Mouse (Mus musculus): ENCODE measurements at regions not wholly inside any gene's neighbourhood (a gene's known extent, or its start where the extent isn't known, plus 50 kb on each side); places are given as distances from the start of the nearest gene placed in this dataset.

DNA sequence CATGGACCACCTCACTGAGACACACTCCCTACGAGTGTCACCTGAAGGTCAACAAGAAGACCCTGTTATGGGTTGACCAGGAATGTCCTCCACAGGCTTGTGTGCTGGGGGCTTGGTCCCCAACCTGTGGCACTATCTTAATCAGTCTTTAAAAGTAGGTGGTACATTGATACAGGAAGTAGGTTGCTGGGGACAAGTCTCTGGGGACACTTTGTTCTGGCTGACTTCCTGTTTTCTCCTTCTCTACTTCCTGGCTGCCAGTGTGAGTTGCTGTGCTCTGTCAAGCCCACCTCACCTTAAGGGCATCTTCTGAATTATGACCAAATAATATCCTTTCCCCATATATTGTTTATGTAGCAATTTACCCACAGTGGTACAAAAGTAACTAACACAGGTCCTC is 96.1 kb downstream of the Cct6b start:
- no peak overlapping the region for H3K27ac ChIP-seq (ENCODE audit: low read depth, low read length)

DNA sequence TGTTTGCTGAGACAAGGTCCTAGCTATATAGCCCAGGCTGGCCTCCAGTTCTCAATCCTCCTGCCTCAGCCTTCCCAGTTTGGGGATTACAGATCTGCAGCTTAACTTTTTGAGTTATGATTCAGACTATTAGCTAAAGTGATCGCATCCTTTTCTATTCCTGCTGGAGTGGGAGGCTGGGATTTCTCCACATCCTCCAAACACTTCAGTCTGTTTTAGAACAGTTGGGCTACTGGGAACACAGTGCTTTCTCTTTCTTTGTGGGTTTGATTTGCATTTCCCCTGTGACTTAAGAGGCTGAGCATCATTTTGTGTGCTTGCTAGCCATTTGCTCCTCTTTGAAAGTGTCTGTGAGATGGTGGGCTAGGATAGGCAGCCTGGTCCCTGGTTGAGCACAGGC is 100.0 kb downstream of the Cct6b start:
- ATAC-seq = no peak
- no peaks in the 10 kb centered on the region for H3K9me3 ChIP-seq (ENCODE audit: control insufficient read depth, low read length)
- H3K27ac ChIP-seq (ENCODE audit: low read depth, low read length) = no peak overlapping the region
- 84% methylated on average over 1 of the region's 1 CpGs for WGBS
- no peaks in the 10 kb centered on the region for H3K27me3 ChIP-seq (replicated peaks; ENCODE audit: control insufficient read depth, insufficient read depth, low read length)
- no peak overlapping the region for H3K4me2 ChIP-seq (ENCODE audit: low read length)
- no peaks in the 10 kb centered on the region for H3K36me3 ChIP-seq (ENCODE audit: control insufficient read depth, insufficient read depth, low read length)
- no peak overlapping the region for H3K4me3 ChIP-seq (ENCODE audit: low read length)
- no peaks in the 10 kb centered on the region for H3K4me1 ChIP-seq (ENCODE audit: control insufficient read depth, insufficient read depth, low read depth, low read length)
- H3K9ac ChIP-seq (ENCODE audit: low read depth, low read length) = no peak overlapping the region

More for the DNA sequence above, 96.1 kb downstream of the Cct6b start:
- Histone ChIP-seq H3K4me1 (ENCODE audit: control insufficient read depth, insufficient read depth, low read depth, low read length) (no peaks in the 10 kb centered on the region), H3K4me2 (ENCODE audit: low read length) (no peak overlapping the region), H3K36me3 (ENCODE audit: control insufficient read depth, insufficient read depth, low read length) (no peaks in the 10 kb centered on the region), H3K4me3 (ENCODE audit: low read length) (no peak overlapping the region), H3K9ac (ENCODE audit: low read depth, low read length) (no peak overlapping the region), H3K27me3 (replicated peaks; ENCODE audit: control insufficient read depth, insufficient read depth, low read length) (no peaks in the 10 kb centered on the region), H3K9me3 (ENCODE audit: control insufficient read depth, low read length) (no peaks in the 10 kb centered on the region)
- 88% methylated on average over 1 of the region's 1 CpGs for WGBS
- no peak for ATAC-seq

DNA sequence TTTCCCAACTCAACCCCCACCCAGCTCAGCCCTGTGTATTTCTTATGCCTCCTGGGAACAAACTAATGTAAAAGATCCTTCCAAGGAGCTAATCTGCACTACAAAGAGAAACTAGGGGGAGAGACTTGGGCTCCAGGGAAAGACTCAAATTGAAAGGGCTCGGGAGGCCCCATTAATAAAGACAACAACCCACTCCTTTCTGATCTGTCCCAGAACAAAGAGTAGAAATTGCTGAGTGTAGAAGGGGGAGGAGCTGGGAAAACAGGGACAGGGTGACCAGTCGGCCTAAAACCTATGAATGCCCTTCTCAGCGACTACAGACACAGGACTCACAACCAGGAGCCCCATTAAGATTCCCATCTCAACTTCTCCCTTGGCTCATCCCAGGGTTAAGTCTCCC is 102.0 kb downstream of the Cct6b start:
- Histone ChIP-seq H3K9me3 (ENCODE audit: control insufficient read depth, low read length) (no peaks in the 10 kb centered on the region), H3K4me1 (ENCODE audit: control insufficient read depth, insufficient read depth, low read depth, low read length) (no peaks in the 10 kb centered on the region), H3K4me3 (ENCODE audit: low read length) (no peak overlapping the region), H3K36me3 (ENCODE audit: control insufficient read depth, insufficient read depth, low read length) (no peaks in the 10 kb centered on the region), H3K27me3 (replicated peaks; ENCODE audit: control insufficient read depth, insufficient read depth, low read length) (no peaks in the 10 kb centered on the region), H3K9ac (ENCODE audit: low read depth, low read length) (no peak overlapping the region), H3K27ac (ENCODE audit: low read depth, low read length) (no peak overlapping the region), H3K4me2 (ENCODE audit: low read length) (no peak overlapping the region)
- WGBS = 16% methylated on average over 3 of the region's 3 CpGs
- ATAC-seq = no peak

GRCm38 (mm10) chr11:82651751-82652150 is 112.4 kb downstream of the Cct6b start:
- Histone ChIP-seq H3K36me3 (ENCODE audit: control insufficient read depth, insufficient read depth, low read length) (no peaks in the 10 kb centered on the region), H3K9me3 (ENCODE audit: control insufficient read depth, low read length) (no peaks in the 10 kb centered on the region), H3K4me2 (ENCODE audit: low read length) (no peak overlapping the region), H3K27me3 (replicated peaks; ENCODE audit: control insufficient read depth, insufficient read depth, low read length) (no peaks in the 10 kb centered on the region), H3K27ac (ENCODE audit: low read depth, low read length) (no peak overlapping the region), H3K9ac (ENCODE audit: low read depth, low read length) (no peak overlapping the region), H3K4me3 (ENCODE audit: low read length) (no peak overlapping the region), H3K4me1 (ENCODE audit: control insufficient read depth, insufficient read depth, low read depth, low read length) (no peaks in the 10 kb centered on the region)
- WGBS = 38% methylated on average over 5 of the region's 5 CpGs
- no peak for ATAC-seq

DNA sequence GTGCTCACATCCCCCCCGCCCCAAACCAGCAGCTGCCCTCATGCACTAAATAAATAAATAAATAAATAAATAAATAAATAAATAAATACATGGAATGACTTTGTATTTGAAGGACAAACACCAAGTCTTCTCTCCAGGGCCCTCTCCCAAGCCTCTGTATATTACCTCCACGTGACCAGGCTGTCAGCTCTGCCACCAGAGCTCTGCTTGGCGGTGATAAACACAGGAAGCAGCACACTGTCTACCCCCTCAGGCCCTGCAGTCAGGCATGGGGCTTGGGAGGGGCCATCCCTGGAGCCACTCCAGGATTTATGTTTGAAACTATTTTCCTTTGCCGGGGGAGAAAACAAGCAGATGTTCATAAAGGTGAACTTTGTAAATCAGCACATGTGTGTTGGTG is 125.6 kb downstream of the Cct6b start:
- Histone ChIP-seq H3K36me3 (ENCODE audit: control insufficient read depth, insufficient read depth, low read length) (no peaks in the 10 kb centered on the region), H3K9ac (ENCODE audit: low read depth, low read length) (no peak overlapping the region), H3K4me1 (ENCODE audit: control insufficient read depth, insufficient read depth, low read depth, low read length) (no peaks in the 10 kb centered on the region), H3K27ac (ENCODE audit: low read depth, low read length) (no peak overlapping the region), H3K9me3 (ENCODE audit: control insufficient read depth, low read length) (no peaks in the 10 kb centered on the region), H3K27me3 (replicated peaks; ENCODE audit: control insufficient read depth, insufficient read depth, low read length) (no peaks in the 10 kb centered on the region), H3K4me3 (ENCODE audit: low read length) (no peak overlapping the region), H3K4me2 (ENCODE audit: low read length) (no peak overlapping the region)
- 53% methylated on average over 4 of the region's 4 CpGs for WGBS
- no peak for ATAC-seq

GRCm38 (mm10) chr11:82632191-82632590 is 131.9 kb downstream of the Cct6b start:
- H3K36me3 ChIP-seq (ENCODE audit: control insufficient read depth, insufficient read depth, low read length) = no peaks in the 10 kb centered on the region
- H3K9ac ChIP-seq (ENCODE audit: low read depth, low read length) = no peak overlapping the region
- ATAC-seq = no peak
- no peak overlapping the region for H3K27ac ChIP-seq (ENCODE audit: low read depth, low read length)
- 88% methylated on average over 1 of the region's 1 CpGs for WGBS
- no peaks in the 10 kb centered on the region for H3K27me3 ChIP-seq (replicated peaks; ENCODE audit: control insufficient read depth, insufficient read depth, low read length)
- H3K4me2 ChIP-seq (ENCODE audit: low read length) = no peak overlapping the region
- no peak overlapping the region for H3K4me3 ChIP-seq (ENCODE audit: low read length)
- no peaks in the 10 kb centered on the region for H3K9me3 ChIP-seq (ENCODE audit: control insufficient read depth, low read length)
- no peaks in the 10 kb centered on the region; the same call in 1 of the 2 replicates for H3K4me1 ChIP-seq (ENCODE audit: control insufficient read depth, insufficient read depth, low read depth, low read length)

DNA sequence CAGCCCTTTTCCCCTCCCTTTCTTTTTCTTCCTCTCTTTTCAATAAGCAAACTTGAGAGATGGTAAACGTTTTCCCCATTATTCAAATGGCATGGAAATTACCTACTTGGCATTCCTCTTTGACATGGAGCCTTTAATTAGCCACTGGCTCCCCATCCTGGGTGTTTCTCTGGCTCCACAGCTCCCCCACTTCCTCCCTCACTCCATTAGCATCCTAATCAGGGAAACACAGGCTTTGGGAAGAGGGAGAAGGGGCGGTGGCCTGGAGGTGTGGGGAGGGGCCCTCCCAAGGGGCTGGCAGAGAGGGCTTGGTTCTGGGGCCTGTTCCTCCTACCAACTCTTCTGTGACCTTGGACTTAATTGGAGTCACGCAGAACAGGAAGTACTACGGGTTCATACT is 132.7 kb downstream of the Cct6b start:
- no peaks in the 10 kb centered on the region for H3K9me3 ChIP-seq (ENCODE audit: control insufficient read depth, low read length)
- 21% methylated on average over 4 of the region's 4 CpGs for WGBS
- H3K9ac ChIP-seq (ENCODE audit: low read depth, low read length) = no peak overlapping the region
- H3K4me2 ChIP-seq (ENCODE audit: low read length) = no peak overlapping the region
- H3K36me3 ChIP-seq (ENCODE audit: control insufficient read depth, insufficient read depth, low read length) = no peaks in the 10 kb centered on the region
- H3K27me3 ChIP-seq (replicated peaks; ENCODE audit: control insufficient read depth, insufficient read depth, low read length) = no peaks in the 10 kb centered on the region
- H3K4me1 ChIP-seq (ENCODE audit: control insufficient read depth, insufficient read depth, low read depth, low read length) = no peaks in the 10 kb centered on the region; the same call in 1 of the 2 replicates
- H3K4me3 ChIP-seq (ENCODE audit: low read length) = no peak overlapping the region
- ATAC-seq = peak; percentile 73
- H3K27ac ChIP-seq (ENCODE audit: low read depth, low read length) = no peak overlapping the region

GRCm38 (mm10) chr11:82626501-82627111 is 137.5 kb downstream of the Cct6b start:
- Histone ChIP-seq H3K4me3 (ENCODE audit: low read length) (no peak overlapping the region), H3K9ac (ENCODE audit: low read depth, low read length) (no peak overlapping the region), H3K4me2 (ENCODE audit: low read length) (no peak overlapping the region), H3K36me3 (ENCODE audit: control insufficient read depth, insufficient read depth, low read length) (no peaks in the 10 kb centered on the region), H3K27me3 (replicated peaks; ENCODE audit: control insufficient read depth, insufficient read depth, low read length) (no peaks in the 10 kb centered on the region), H3K27ac (ENCODE audit: low read depth, low read length) (no peak overlapping the region), H3K4me1 (ENCODE audit: control insufficient read depth, insufficient read depth, low read depth, low read length) (no peaks in the 10 kb centered on the region; the same call in 1 of the 2 replicates), H3K9me3 (ENCODE audit: control insufficient read depth, low read length) (no peaks in the 10 kb centered on the region)
- ATAC-seq = no peak
- WGBS = 31% methylated on average over 7 of the region's 7 CpGs

DNA sequence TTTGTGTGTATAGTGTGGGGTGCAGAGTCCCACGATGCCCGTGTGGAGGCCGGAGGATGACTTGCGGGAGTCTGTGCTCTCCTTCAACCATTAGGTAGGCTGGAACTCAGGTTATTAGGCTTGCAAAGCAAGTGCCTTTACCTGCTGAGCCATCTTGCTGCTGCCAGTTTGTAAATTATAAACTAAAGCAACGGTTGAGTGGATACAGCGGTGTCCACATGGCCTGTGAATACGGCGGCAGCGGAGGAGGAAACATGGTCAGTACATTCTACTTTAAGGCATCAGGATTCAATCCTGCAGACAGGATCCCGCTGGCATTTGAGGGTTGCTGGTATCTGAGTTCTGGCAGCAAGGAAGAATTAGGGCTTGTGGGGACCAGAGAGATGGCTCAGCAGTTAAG is 143.1 kb downstream of the Cct6b start:
- H3K4me3 ChIP-seq (ENCODE audit: low read length) = no peak overlapping the region
- H3K9ac ChIP-seq (ENCODE audit: low read depth, low read length) = no peak overlapping the region
- H3K27ac ChIP-seq (ENCODE audit: low read depth, low read length) = no peak overlapping the region
- ATAC-seq = no peak
- H3K27me3 ChIP-seq (replicated peaks; ENCODE audit: control insufficient read depth, insufficient read depth, low read length) = no peaks in the 10 kb centered on the region
- peaks cover 4% of the 10 kb centered on the region for H3K4me1 ChIP-seq (ENCODE audit: control insufficient read depth, insufficient read depth, low read depth, low read length)
- H3K36me3 ChIP-seq (ENCODE audit: control insufficient read depth, insufficient read depth, low read length) = no peaks in the 10 kb centered on the region
- H3K9me3 ChIP-seq (ENCODE audit: control insufficient read depth, low read length) = no peaks in the 10 kb centered on the region
- no peak overlapping the region for H3K4me2 ChIP-seq (ENCODE audit: low read length)
- WGBS = 93% methylated on average over 10 of the region's 10 CpGs

DNA sequence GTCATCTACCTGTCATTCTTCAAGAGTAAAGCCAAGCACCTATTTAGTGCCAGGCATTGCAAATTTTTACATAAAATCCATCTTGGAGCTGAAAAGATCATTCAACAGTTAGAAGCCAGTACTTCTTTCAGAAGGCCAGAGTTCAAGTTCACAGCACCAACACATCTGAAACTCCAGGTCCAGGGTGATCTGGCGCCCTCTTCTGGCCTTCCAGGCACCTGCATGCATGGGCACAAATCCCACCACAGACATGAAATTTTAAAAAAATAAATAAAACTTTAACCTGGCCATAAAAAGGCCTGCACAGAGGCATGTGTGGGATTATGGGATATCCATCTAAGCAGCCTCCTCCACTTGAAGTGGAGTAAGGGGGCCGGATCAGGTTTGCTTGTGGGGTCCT is 144.7 kb downstream of the Cct6b start:
- H3K27ac ChIP-seq (ENCODE audit: low read depth, low read length) = no peak overlapping the region
- 61% methylated on average over 2 of the region's 2 CpGs for WGBS
- no peak overlapping the region for H3K4me3 ChIP-seq (ENCODE audit: low read length)
- H3K4me2 ChIP-seq (ENCODE audit: low read length) = no peak overlapping the region
- no peak overlapping the region for H3K9ac ChIP-seq (ENCODE audit: low read depth, low read length)
- no peaks in the 10 kb centered on the region for H3K27me3 ChIP-seq (replicated peaks; ENCODE audit: control insufficient read depth, insufficient read depth, low read length)
- H3K9me3 ChIP-seq (ENCODE audit: control insufficient read depth, low read length) = no peaks in the 10 kb centered on the region
- peaks cover 4% of the 10 kb centered on the region for H3K4me1 ChIP-seq (ENCODE audit: control insufficient read depth, insufficient read depth, low read depth, low read length)
- no peaks in the 10 kb centered on the region for H3K36me3 ChIP-seq (ENCODE audit: control insufficient read depth, insufficient read depth, low read length)
- no peak for ATAC-seq

All from hindbrain, embryonic 16.5 days (tissue).